Mouse (Mus musculus): ENCODE results near the gene Armc3. TPM values are rescaled to one million over a fixed set of nuclear protein-coding genes. Genes with fewer than 3 reads are reported as not detected.

Armc3 gene
- total RNA-seq, 2 experiments from 2014 or later: not detected

GRCm38 (mm10) chr2:19351615-19352253, 152.6 kb downstream of the Armc3 start:
- no peak for DNase-seq

- DNase-seq: no peak
Measured at GRCm38 (mm10) chr2:19353158-19353557, 154.1 kb downstream of the Armc3 start.

Other genes with a start within 250 kb of the Armc3 start
- gene Pip4k2a, start 201.2 kb upstream of the Armc3 start, total RNA-seq (2021): 10 to 100 TPM; 13.6 to 13.8 TPM
- under 1 TPM; 0.21 to 0.36 TPM for gene 4930426L09Rik, start 201.0 kb upstream of the Armc3 start, total RNA-seq (2021)
- 1 to 10 TPM; 6.1 to 7.5 TPM for gene Msrb2, start 172.1 kb downstream of the Armc3 start, total RNA-seq (2021)
- gene Ptf1a, start 246.4 kb downstream of the Armc3 start, total RNA-seq (2021): not detected

All from gastrocnemius, postnatal 10 days (tissue).